Mouse (Mus musculus) thymus, postnatal 25 days (tissue): ENCODE data around the gene Cyp2c66.
"Not testable (repeated sequence)": the region's sequence is repeated elsewhere in the genome, so short reads cannot be mapped to it uniquely, and the experiment has no call there.

ENCODE experiments used
- DNase-seq: peaks from one replicate; pipeline ENCODE4 v3.0.0; 2022

The Cyp2c66 gene

GRCm38 (mm10) chr19:39113644-39114043, at the start of gene Cyp2c66:
Gene Cyp2c66 (plus strand): TSS chr19:39113898.
- no peak for DNase-seq

DNA sequence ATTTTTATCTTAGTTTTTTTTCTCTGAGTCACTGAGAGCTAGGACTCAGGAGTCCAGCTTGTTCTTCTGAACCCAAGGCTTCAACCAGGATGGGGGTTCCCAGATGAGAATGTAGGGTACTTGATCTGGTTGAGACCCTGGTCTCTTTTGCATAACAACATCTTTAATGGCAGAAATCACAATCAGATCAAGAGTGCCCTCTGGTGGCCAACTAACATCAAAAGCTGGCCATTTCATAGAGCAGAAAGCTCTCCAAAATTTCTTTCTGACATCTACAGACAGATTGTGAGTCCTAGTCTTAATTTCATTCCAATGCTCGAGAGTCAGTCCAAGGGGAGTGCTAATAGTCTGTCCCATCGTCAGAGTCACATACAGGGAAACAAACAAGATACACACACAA, 14.9 kb upstream of the Cyp2c66 start:
- peak; percentile 6 for DNase-seq

- DNase-seq: not testable (repeated sequence)
Observed at GRCm38 (mm10) chr19:39156836-39157235, 43.1 kb downstream of the Cyp2c66 start.
